Comparison of ENCODE assay signal across 14 mouse cellular contexts in genomic region chr13:95634451-95634850, GRCm38 (mm10). TPM values are rescaled to one million over a fixed set of nuclear protein-coding genes. Genes with fewer than 3 reads are reported as not detected.
DNase-seq lines count a peak whose midpoint lies in the region; ATAC-seq and TF ChIP-seq lines count a peak whose summit lies in the region.
"Had no signal": no experiment of that assay in that cellular context is flagged by ENCODE, and none has a peak within 500 bp of the region (broad histone marks: within the 10 kb centered on the region; RNA-seq: fewer than 3 reads in every experiment).

No protein-coding gene starts in this region.

- no peaks in the 10 kb centered on the region for H3K9me3 ChIP-seq in kidney, embryonic 16.5 days (ENCODE audit: low read length)
- no peaks in the 10 kb centered on the region for H3K9me3 ChIP-seq in hindbrain, embryonic 16.5 days (ENCODE audit: control insufficient read depth, low read length)
- H3K9me3 ChIP-seq: midbrain, embryonic 12.5 days had no signal

- H3K27ac ChIP-seq in gastrocnemius, adult 2 months: peak overlapping the region; percentile 61
- H3K27ac ChIP-seq in kidney, embryonic 16.5 days (ENCODE audit: low read length): peak overlapping the region; percentile 44; the same call in 1 of the 2 replicates
- H3K27ac ChIP-seq in hindbrain, embryonic 16.5 days (ENCODE audit: low read depth, low read length): no peak overlapping the region
- H3K27ac ChIP-seq: hindbrain, postnatal 0 days; liver, embryonic 14.5 days; midbrain, embryonic 12.5 days had no signal

- peak overlapping the region; percentile 24; the same call in 1 of the 2 replicates for H3K4me3 ChIP-seq in gastrocnemius, adult 2 months
- H3K4me3 ChIP-seq in kidney, embryonic 16.5 days (ENCODE audit: low read length): no peak overlapping the region
- no peak overlapping the region for H3K4me3 ChIP-seq in hindbrain, embryonic 16.5 days (ENCODE audit: low read length)
- H3K4me3 ChIP-seq: midbrain, embryonic 12.5 days had no signal

- intact Hi-C loops in gastrocnemius, adult 2 months (cut with DNase I): no loop called here

- WGBS in kidney, embryonic 16.5 days: 27% methylated on average over 2 of the region's 2 CpGs
- 67% methylated on average over 2 of the region's 2 CpGs for WGBS in hindbrain, embryonic 16.5 days

- H3K36me3 ChIP-seq in kidney, embryonic 16.5 days (ENCODE audit: insufficient read depth, low read length): no peaks in the 10 kb centered on the region
- no peaks in the 10 kb centered on the region for H3K36me3 ChIP-seq in hindbrain, embryonic 16.5 days (ENCODE audit: control insufficient read depth, insufficient read depth, low read length)

- peaks cover 22% of the 10 kb centered on the region for H3K4me1 ChIP-seq in kidney, embryonic 16.5 days (ENCODE audit: insufficient read depth, low read length)
- peaks cover 7% of the 10 kb centered on the region for H3K4me1 ChIP-seq in hindbrain, embryonic 16.5 days (ENCODE audit: control insufficient read depth, insufficient read depth, low read depth, low read length)

- DNase-seq in gastrocnemius, adult 2 months: no peak
- DNase-seq in gastrocnemius, postnatal 25 days: no peak
- no peak for DNase-seq in kidney, postnatal 25 days
- DNase-seq in MEL-GATA-1-ER (ENCODE audit: extremely low read depth, low read depth): peak; percentile 79
- no peak for DNase-seq in left cerebral cortex, adult 11 months (ENCODE audit: low spot score)
- DNase-seq: adrenal gland, postnatal 25 days; cerebellum, postnatal 36 days; thymus, adult 2 months had no signal

- no peak for TF ChIP-seq CTCF in gastrocnemius, adult 2 months (IDR thresholded peaks at IDR 0.05)

- H3K9ac ChIP-seq in kidney, embryonic 16.5 days (replicated peaks; ENCODE audit: low read length): no peak overlapping the region
- H3K9ac ChIP-seq in hindbrain, embryonic 16.5 days (ENCODE audit: low read depth, low read length): no peak overlapping the region
- H3K9ac ChIP-seq: liver, embryonic 14.5 days; midbrain, embryonic 12.5 days had no signal

- H3K27me3 ChIP-seq in kidney, embryonic 16.5 days (ENCODE audit: insufficient read depth, low read length): no peaks in the 10 kb centered on the region
- no peaks in the 10 kb centered on the region for H3K27me3 ChIP-seq in hindbrain, embryonic 16.5 days (replicated peaks; ENCODE audit: control insufficient read depth, insufficient read depth, low read length)
- H3K27me3 ChIP-seq: midbrain, embryonic 12.5 days had no signal

- no peak overlapping the region for H3K4me2 ChIP-seq in kidney, embryonic 16.5 days (replicated peaks; ENCODE audit: low read depth, low read length)
- no peak overlapping the region for H3K4me2 ChIP-seq in hindbrain, embryonic 16.5 days (ENCODE audit: low read length)
- H3K4me2 ChIP-seq: midbrain, embryonic 12.5 days had no signal

- no peak for ATAC-seq in kidney, embryonic 16.5 days (ENCODE audit: low FRiP score, low TSS enrichment)
- peak; percentile 66 for ATAC-seq in megakaryocyte progenitor cell, adult 5-6 weeks (replicated peaks; ENCODE audit: poor library complexity)
- no peak for ATAC-seq in hindbrain, embryonic 16.5 days
- ATAC-seq: hindbrain, postnatal 0 days had no signal

RNA-seq across cellular contexts. Expression of gene F2r, which starts 16.2 kb away (rescaled TPM):
- 10 to 100 TPM in 1 of 2 experiments, 1 to 10 TPM in 1; 3.7 to 12.4 TPM for total RNA-seq in gastrocnemius, adult 2 months (2021)
- 1 to 10 TPM; 6.1 to 7.9 TPM for total RNA-seq in gastrocnemius, postnatal 25 days (2021)
- polyA plus RNA-seq in kidney, embryonic 16.5 days (2015; fragmentation: Nextera tagmentation; extraction: Ambion mirVana): 142 TPM in 2 replicates
- total RNA-seq in megakaryocyte progenitor cell, adult 5-6 weeks (2015): 3.8 and 9.6 TPM in 2 replicates
- 2.5 and 6.2 TPM in 2 replicates for total RNA-seq in megakaryocyte progenitor cell, adult 5-6 weeks (2017)
- polyA plus RNA-seq in hindbrain, embryonic 16.5 days (2015; fragmentation: Nextera tagmentation; extraction: Ambion mirVana): 55.8 and 59.4 TPM in 2 replicates
